Mouse (Mus musculus) lung, adult 2 months (tissue): ENCODE results near the gene Trim56.

Source experiments
- CTCF ChIP-seq: fragments of 200-500 bp; IDR thresholded peaks from 2 replicates; pipeline ENCODE4 v1.5.1; 2011; ENCODE audit warnings: mild to moderate bottlenecking, low read length, control low read depth; ENCODE audit not compliant: insufficient read depth
- POLR2A ChIP-seq: fragments of 200-500 bp; IDR thresholded peaks from 2 replicates; pipeline ENCODE4 v1.6.1; 2011; ENCODE audit warnings: low read depth, mild to moderate bottlenecking, control low read depth, low read length, borderline replicate concordance; ENCODE audit errors: extremely low read depth

DNA sequence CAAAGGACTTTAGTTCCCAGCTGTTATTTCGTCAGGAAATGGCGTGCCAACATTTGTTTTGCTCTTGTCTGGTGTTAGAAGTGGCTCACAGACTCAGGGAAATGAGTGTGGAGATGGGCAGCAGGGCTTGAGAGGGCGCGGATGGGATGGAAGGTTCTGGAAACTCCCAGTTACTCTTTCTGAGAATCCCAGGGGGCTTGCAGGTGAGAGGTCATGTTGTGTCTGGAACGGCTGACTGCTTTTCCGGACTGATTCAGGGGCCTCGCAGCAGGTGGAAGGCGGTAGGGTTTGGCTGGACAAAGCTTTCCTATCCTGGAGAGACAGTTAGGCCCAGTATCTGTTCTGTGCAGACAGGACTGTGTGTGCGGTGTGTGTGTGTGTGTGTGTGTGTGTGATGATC lies 22.3 kb downstream of the Trim56 start:
- no peak for TF ChIP-seq CTCF
- no peak for TF ChIP-seq POLR2A
